Mouse (Mus musculus): ENCODE data around the gene Atp6v0e.
A peak's percentile ranks its signal among the peaks of the same experiment; 100 is the strongest.

The Atp6v0e gene

DNA sequence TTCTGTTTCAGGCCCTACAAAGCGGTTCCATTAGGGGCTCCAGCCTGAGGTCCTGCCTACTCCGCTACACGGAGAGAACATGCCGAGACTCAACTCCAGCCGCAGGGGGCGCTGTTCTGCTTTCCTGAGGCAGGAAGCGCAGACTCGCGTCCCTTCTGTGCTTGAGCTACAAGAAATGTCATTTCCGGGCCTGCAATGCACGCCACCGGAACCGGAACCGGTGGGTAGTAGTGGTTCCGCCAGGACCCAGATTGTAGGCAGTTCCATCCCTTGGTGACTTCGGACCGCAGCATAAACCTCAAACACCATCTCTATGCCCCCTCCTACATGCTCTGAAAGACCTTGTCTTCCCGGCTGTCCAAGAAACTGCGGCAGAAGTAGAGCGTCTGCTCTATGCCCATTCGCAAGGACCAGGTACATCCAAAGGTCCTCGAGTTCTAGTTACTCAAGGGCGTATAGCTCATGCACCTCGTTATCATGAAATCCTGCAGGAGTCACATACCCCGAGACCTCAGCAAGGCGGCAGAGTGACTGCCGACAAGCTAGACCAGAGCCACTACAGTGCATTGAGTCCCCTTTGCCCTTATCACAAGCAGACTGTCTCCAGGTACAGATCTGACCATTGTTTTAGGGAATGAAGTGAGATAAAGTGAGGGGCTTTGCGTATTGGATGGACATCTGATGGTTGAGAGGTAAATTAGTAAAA is at the start of gene Atp6v0e:
TSS of gene Atp6v0e (plus strand) at position 254 of the 706 bp plus-strand sequence.
- peak; percentile 89 for DNase-seq (ENCODE audit: low read depth, low spot score)

DNA sequence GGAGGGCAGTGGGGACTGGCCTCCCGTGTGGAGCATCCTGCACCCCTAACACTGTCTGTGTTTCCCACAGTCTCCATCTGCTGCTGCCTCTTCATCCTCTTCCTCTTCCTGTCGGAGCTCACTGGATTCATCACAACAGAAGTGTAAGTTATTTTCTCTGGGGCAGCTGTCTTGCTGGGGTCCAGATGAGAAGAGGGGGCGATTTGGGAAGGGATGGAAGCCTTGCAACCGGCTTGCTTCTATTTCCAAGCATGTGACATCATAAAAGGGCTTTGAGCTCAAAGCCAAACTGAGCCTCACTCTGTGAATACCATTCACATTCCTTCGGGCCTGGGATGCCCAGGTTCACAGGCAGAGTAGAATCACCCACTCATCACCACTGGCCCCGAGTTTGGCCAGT is 48.7 kb upstream of the Atp6v0e start:
- no peak for DNase-seq (ENCODE audit: low read depth, low spot score)

DNA sequence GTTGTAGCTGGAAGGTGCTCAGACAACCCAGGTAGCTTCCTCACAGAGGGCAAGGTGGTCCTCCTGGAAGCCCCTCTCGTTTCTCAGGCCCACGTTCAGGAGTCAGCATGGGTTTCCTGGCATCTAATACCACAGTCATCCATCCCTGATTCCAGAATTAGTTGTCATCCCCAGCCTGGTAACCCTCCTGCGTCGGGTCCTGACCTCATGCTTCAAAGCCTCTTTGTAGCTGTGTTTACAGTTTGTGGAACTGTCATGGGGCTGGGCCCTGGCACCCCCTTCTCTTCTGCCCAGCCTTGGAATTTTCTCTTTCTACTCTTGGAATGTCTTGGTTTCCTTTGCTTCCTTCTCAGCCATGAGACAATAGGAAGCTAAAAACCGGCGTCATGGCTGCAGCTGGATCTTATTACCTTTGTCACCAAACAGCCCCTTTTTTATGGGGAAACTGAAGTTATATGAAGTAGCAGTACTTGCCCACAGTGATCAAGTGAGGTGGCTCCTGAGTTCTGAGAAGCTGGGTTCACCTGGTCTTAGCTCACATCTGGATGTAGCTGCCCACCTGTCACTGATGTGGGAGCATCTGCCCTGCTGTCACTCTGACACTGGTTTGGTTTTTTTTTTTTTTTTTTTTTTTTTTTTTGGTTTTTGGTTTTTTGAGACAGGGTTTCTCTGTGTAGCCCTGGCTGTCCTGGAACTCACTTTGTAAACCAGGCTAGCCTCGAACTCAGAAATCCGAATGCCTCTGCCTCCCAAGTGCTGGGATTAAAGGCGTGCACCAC is 48.1 kb upstream of the Atp6v0e start:
- no peak for DNase-seq (ENCODE audit: low read depth, low spot score)

DNA sequence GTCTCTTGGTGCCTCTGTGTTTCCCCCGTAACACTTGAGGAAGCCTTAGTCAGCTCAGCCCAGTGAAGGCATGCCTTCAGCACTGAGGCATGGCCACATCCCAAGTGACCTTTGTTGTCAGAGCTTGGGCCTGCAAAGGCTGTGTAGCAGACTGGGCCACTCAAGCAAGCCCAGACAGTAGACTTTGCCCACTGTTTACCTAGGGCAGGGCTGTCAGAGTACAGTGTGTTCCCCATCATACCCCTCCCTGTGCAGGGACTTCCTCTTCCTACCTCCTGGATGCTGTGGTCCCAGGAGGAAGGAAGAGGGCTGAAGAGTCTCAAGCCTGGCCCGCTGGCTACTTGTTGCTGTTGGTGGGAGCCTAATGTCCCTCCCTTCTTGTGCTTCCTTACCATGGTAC is 46.3 kb upstream of the Atp6v0e start:
- no peak for DNase-seq (ENCODE audit: low read depth, low spot score)

DNA sequence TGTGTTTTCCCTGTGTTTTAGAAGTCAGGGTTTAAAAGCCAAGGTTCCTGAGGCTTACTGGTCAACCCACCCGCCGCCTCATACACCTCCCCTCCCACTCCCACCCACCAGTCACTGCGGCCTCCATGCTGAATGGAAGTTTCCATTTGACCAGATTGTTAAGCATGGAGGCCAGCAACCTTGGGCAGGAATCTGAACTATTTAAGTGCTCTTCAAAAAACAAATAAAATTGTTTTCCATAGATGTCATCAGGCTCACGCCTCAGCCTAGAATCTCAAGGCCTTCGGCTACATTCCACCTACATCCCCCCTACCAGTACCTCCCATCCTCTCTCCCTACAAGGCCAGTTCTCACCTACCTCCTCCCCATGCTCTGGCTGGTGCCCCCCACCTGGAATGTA is 44.5 kb upstream of the Atp6v0e start:
- no peak for DNase-seq (ENCODE audit: low read depth, low spot score)

DNA sequence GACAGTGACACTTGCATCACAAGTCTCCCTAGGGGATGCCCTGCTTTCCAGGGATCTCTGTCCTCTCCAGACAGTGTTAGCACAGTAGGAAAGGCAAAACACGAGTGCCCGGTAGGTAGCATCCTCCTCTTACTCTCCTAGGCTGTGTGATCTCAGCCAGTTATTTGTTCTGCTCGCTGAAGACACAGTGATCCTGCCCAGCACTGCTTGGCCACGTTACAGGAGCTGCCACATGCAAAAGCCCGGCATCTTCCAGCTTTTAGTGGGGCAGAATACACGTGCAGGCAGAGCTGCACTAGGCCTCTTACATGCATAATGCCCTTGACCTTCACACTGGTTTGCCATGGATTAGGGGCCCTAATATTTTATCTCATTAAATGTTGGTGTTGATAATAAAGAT is 43.5 kb upstream of the Atp6v0e start:
- peak; percentile 36 for DNase-seq (ENCODE audit: low read depth, low spot score)

DNA sequence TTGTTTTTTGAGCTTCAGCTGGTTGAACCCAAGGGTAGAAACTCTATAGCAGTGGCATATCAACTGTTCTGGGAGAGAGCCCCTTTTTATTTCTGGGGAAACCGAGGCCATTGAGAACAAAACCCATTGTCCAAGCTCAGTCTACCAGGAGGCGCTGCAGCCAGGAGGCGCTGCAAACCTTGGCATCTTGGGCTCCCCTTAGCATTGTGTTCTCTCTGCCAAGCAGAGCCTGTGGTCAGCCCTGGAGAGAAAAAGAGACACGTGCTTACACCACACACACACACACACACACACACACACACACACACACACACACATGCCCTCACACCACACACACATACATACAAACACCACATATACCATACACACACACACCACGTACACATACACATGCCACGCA is 42.7 kb upstream of the Atp6v0e start:
- no peak for DNase-seq (ENCODE audit: low read depth, low spot score)

DNA sequence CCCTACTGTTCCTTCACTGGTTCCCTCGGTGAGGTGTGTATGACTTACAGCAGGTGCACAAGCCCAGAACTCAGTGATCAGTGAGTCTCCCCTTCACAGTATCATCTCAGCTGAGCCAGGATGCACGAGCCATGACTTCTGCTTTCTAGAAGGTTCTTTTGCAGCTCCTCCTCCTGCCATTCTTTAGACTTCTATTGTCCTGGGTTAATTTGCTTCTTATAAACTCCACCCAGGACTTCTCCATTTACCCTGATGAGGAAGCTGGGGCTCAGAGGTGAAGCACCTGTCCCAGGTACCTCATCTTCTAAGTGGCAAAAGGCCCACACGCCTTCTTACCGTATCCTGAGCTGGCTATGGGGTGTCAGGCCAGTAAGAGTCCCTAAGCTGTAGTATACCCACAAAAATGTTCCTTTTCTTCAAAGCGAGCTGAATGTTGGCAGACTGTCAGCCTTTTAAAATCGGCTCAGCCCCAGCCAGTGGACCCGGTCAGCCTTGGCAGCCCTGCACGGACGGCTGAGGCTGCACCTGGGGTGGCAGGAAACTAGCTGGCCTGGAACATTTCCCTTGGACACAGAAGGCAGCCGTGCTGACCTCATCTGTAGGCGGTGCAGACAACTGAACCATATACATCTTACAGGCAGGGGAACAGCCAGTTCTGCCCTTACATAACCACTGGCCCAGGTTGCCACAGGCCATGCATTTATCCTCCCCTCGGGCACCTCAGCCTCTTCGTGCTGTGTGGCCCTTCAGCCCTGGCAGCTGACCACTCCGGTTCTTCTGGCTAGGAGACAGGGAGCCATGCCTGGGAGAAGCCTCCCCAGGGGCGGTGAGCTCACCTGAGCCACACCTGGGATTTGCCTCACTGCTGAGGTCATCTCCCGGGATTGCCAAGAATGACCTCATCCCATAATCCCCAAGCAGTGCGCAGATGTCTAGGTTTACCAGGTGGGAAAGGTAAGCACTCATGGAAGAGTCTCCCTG is 42.0 kb upstream of the Atp6v0e start:
- DNase-seq (ENCODE audit: low read depth, low spot score) = peak; percentile 34

DNA sequence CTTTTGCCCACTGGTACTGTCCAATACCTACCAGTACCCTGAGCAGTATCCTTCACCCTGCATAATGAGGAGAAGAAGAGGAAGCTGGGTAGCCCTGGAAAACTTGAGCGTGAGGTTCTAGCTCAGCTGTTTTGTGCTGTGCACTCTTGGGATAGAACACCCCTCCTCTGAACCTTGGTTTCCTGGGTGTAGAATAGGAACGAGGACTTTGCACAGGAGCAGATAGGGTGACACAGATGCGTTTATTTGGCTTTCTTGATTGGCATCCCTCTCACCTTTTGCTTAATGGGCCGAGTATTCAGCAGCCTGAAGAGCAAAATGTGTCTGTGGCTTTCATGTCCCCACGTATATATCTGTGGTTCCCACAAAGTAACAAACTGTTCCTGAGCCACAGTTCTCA is 41.1 kb upstream of the Atp6v0e start:
- DNase-seq (ENCODE audit: low read depth, low spot score) = no peak

DNA sequence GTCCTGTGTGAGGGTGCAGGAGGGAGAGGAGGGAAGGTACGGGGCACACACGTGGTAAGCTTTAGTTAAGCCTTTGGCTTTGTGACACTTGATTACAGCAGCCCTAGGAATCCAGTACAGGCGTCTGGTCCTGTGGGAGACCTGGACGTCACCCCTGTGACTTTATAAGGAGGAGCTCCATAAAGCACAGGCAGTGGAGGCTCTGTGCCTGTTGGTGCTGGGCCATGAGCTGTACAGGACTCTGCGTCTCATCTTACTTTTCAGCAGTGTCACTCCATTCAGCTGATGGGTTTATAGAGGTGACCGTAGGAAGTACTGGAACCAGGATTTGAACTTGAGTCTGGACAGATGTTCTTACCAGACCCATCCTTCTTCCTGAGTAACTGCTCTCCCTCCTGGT is 39.0 kb upstream of the Atp6v0e start:
- DNase-seq (ENCODE audit: low read depth, low spot score) = no peak

DNA sequence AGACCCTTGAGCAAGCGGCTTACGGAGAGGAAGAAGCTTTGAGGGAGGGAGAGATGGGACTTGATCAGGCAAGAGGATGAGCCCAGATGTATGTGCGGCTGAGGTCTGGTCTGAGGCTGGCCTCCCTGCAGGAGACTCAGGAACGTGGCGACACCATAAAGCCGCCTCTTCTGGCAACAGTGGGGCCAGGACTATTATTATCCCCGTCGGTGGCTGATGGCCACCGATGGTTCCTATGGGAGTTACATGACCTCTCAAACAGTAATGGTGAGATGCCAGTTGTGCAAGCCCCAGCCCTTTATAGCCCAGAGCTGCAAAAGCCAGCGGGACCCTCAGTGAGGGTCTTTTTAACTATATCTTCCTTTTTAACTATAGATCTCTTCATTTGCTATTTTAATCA is 38.0 kb upstream of the Atp6v0e start:
- no peak for DNase-seq (ENCODE audit: low read depth, low spot score)

DNA sequence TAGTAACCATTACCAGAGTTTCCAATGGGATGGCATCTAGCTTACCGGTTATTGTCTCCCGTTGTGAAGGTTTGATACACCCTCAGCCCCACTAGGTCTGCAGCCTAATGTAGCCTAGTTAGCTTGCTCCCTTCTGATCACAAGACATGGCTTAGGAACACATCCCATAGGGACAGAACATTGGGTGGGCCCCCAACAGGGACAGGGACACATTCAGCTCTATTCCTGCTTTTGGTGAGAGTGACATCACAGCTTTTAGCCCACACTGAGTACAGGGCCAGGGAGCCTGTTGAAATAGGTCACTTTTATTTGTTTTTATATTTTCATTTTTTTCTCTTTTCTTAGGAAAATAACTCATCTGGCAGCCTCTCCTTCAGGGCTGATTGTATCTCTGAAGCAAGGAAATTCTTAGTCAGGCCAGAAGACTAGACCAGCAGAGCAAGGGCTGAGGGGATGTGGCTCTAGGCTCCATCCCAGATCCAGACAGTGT is 37.5 kb upstream of the Atp6v0e start:
- DNase-seq (ENCODE audit: low read depth, low spot score) = no peak

DNA sequence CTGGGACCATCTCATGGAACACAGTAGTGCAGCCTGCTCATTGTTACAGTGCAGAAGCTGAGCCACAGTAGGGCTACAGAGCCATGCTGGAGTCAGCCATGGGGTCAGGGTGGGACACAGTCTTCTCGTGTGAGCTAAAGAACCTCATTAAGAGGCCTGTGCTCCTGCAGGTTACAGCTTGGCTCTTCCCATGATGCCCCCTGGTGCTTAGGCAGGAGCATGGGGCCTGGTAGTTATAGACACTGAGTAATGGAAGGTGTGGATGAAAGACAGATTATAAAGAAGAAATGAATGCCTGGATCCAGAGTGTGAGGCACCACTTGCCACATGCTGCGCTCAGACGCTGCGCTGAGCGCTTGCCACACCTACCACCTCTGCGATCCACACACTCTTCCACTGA is 34.6 kb upstream of the Atp6v0e start:
- DNase-seq (ENCODE audit: low read depth, low spot score) = no peak

DNA sequence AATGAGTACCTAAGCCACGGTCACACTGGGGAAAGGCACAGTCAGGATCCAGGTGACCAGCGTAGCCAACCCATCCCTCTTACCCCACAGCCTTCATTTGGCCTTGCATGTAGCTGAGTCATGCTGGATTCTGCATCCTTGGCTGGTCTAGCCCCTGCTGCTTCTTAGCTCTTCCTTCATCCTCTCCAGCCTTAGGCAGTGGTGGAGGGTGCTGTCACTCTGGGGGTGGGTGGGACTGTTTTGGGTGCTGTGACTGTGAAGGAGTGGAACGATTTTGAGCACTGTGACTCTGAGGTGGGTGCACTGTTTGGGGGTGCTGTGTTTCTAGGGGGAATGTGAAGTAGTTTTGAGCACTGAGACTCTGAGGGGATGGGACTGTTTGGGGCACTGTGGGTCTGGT is 34.1 kb upstream of the Atp6v0e start:
- no peak for DNase-seq (ENCODE audit: low read depth, low spot score)

DNA sequence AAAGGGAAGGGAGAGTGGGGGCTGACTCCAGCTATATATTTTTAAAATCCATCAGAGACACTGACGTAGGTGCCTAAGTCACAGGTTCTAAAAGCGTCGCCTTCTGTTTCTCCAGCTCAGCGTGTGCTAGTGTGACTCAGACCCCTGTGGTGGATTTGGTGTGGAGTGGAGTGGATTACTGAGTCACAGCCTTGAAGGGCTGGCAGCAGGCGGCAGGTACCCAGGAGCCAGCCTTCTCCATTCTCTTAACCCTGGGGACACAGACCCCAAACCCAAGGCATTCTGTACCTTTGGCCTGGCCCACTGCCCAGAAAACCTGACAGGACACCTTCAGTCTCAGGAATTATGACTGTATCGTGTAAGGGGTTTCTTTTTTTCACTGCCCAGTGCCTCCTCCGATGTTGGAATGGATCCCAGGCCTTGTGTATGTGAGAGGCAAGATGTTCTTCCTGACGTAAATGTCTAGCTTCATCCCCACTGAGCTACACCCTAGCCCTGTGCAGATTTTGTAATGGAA is 31.2 kb upstream of the Atp6v0e start:
- no peak for DNase-seq (ENCODE audit: low read depth, low spot score)

DNA sequence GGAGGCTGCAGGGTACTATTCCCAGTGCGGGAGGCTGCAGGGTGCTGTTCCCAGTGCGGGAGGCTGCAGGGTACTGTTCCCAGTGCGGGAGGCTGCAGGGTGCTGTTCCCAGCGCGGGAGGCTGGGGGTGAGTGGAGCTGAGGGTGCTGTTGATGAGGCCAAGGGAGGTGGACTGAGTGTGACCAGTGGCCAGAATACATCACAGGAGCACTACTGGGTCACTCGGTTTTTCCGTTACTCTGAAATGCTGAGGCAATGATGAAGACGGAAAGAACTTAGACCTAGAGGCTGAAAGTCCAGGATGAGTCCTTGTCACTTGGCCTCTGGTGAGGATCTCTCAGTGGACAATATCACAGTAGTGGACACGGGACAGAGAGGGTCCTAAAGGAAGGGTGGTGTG is 29.8 kb upstream of the Atp6v0e start:
- no peak for DNase-seq (ENCODE audit: low read depth, low spot score)

DNA sequence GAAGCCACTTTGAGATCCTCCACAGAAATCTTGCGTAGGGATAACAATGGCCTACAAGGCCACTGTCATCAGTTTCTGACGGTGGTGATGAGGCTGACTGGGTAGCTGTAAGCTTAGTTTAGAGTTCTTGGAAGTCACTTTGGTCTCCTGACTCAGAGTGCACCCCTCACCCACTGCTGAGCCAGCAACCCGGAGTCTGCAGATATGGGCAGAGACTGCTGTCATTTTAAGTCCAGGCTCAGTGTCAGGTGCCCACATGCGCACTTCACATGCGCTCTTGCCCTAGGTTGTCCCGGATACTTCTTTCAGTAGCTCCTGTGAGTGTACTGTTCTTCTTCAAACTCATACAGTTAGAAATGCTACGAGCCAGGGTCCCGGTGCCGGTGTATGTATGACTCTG is 29.1 kb upstream of the Atp6v0e start:
- DNase-seq (ENCODE audit: low read depth, low spot score) = no peak

DNA sequence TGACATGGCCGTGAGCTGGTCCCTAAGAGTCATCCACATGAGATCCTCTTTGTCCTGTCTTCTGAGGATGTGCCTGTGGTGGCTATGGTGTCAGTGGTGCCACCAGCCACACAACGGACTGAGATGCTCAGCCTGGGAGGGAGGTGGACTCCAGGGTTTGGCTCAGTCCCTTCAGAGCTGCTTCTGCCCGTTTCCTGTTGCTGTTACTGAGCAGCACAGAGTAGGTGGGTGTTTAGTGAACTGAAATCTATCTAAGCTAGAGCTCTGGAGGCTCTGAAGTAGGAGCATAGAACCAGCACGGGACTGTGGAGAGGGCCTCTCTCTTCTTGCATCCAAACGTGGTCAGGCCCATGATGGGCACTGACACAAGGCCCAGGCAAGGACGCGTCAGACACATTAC is 28.5 kb upstream of the Atp6v0e start:
- no peak for DNase-seq (ENCODE audit: low read depth, low spot score)

DNA sequence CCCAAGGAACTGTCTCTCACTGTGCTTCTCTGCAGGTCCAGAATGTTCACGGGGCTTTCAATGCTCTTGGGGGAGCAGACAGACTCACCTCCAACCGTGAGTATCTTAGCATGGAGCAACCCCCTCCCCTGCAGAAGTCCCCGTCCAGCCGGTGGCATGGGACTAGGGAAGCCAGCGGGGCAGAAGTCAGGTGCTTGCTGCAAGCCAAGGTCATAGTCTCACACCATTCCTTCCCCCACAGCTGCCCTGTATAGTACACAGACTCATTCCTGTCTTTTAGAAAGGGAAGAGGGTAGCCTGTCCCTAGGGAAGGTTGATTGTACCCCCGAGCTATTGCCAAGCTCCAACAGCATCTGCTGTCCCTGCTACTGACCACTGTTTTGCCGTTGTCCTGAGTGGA is 27.1 kb upstream of the Atp6v0e start:
- DNase-seq (ENCODE audit: low read depth, low spot score) = no peak

DNA sequence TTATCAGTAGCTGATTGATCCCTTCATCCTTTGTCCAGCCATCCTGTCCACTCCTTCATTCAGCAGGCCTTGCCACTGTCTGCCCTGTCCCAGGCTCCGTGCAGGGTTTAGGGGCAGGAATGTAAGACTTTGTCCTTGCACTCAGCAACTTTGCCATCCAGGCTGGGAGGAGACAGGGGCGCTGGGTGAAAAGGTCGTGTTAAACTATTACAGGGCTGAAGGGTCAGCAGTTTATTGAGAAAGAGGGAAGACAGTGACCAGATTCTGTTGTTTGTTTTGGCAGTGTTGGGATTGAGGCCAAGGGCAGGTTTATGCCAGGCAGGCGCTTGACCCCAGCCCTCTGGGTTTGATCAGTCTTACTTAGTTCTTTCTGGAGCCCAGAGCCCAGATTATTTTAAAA is 25.2 kb upstream of the Atp6v0e start:
- no peak for DNase-seq (ENCODE audit: low read depth, low spot score)

DNA sequence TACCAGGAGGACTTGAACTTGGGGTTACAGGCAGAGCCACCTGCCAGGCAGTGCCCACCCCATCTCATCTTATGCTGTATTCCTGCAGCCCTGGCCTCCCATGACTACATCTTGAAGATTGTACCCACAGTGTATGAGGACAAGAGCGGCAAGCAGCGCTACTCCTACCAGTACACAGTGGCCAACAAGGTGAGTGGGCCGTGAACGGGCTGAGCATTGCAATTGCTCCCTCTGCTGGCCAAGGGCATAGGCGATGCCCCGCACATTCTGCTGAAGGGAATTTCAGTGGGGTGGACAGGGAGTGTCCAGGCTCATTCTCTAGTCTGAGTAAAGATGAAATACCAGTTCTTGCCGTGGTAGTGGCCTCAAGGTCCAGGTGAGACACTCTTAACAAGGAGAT is 24.4 kb upstream of the Atp6v0e start:
- DNase-seq (ENCODE audit: low read depth, low spot score) = no peak

DNA sequence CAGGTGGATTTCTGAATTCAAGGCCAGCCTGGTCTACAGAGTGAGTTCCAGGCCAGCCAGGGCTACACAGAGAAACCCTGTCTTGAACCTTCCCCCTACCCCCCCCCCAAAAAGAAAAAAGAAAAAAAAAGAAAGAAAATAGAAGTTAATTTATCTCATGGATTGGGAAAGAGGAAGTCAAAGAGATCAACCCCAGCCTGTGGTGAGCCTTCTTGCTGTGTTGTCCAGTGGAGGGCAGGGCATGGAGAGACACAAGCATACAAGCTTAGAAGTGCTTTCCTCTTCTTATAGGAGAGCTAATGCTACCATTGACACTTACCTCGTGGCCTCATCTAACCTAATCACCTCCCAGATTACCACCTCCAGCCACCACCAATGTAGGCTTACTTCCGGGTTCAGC is 23.2 kb upstream of the Atp6v0e start:
- DNase-seq (ENCODE audit: low read depth, low spot score) = no peak

All from retina, adult 2 months (tissue).